Mouse (Mus musculus): Measurements from ENCODE around the gene Fdps.
"Not testable (repeated sequence)": the region's sequence is repeated elsewhere in the genome, so short reads cannot be mapped to it uniquely, and the experiment has no call there.

Gene Fdps

DNA sequence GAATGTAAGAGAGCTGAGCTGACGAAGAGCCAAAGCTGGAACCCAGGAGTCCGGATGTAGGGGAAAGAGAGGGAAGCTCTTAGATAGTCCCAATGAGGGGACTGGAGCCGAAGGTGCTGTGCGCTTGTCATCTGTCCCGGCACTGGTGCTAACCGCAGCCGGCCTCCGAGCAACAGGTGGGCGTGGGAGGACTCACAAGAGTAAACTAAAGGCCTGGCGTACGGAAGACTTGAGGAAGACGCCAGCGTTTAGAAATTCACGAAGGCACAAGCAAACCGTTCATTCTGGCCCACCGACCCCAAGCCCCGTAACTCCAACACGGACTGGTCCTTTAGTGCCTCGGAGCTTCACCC is 324 bp downstream of the Fdps start:
- peak in 1 of 2 experiments; percentile 71 for DNase-seq

DNA sequence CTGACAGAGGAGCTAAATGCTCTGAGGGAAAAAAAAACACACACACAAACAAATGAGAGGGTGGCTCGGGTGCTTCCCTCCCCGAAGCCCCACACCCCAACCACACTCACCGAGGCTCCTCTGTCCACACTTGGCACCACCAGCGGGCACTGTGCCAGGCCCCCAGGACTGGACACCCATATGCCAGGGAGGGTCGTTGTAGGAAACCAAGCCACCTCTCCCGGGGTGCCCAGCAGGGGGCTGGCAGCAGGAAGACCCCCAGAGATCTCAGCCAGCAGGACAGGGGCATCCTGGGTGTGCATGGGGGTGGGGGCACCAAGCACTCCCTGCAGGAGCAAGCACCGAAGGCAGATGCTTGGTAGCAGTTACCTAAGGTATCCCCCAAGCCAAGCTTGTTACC is 948 bp downstream of the Fdps start, which contains the start of gene Gm43738:
Gene Gm43738 (minus strand): TSS at position 289 of the 400 bp plus-strand sequence.
- DNase-seq = peak; percentile 64 to 69

DNA sequence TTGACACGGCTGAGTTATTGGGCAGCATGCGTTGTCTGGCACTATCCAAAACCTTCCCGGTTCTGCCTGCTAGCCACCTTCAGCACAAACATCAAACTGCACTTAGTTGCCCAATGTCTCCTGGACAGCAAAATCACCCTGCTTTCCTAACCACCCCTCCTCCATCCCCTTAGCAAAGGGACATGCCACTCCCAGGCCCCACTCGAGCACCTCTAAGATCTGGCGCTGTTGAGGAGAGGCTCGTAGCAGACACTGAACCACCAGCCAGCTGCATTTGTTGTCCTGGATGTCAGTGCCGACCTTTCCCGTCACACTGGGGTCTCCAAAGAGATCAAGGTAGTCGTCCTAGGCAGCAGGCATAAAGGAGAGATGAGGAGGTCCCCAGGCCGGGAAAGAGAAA is 7.7 kb downstream of the Fdps start:
- no peak for DNase-seq

DNA sequence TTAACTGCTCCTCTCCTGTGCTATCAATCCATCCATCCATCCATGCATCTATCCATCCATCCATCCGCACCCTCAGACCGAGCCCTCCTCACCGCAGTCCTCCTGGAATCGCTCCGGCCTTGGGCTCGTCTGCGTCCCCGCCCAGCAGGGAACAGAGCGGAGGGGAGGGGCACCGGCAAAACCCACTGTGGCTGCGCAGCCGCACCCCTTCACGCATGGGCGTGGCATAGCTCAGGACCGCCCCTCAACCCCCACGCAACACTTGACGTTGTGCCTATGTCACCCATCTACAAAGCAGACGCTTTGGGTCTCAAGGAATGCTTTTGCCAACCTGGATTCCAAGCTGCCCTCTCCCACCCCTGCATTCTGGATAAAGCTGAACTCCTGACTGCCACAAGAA is 8.6 kb downstream of the Fdps start, which contains the start of gene Rusc1:
Gene Rusc1 (minus strand): TSS at position 137 of the 400 bp plus-strand sequence.
- DNase-seq = peak; percentile 97 to 98

DNA sequence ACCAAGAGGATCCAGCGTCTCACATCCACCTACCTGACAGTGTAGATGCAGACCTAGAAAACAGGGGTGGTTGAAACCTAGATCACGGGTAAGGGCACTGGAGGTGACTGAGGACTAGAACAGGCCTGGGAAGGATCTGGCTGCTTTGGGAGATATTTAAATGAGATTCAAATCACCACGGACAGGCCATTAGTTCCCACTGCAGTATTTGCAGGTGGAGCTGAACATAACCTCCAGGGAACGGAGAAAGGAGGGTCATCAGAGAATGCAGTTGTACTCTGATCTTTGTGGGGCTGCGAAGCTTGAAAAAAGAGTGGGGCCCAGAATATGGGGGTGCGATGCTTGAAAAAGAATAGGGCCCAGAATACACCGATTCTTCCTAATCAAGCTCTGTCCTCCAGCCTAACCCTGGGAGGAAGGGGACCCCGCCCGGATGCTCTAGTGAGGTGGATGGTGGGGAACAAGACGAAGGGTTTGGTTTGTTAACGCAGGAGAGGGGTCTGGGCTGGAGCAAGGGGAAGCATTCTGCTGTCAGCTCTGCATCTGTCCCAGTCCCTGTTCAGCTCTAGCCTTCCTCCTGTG is 9.2 kb downstream of the Fdps start:
- no peak for DNase-seq

DNA sequence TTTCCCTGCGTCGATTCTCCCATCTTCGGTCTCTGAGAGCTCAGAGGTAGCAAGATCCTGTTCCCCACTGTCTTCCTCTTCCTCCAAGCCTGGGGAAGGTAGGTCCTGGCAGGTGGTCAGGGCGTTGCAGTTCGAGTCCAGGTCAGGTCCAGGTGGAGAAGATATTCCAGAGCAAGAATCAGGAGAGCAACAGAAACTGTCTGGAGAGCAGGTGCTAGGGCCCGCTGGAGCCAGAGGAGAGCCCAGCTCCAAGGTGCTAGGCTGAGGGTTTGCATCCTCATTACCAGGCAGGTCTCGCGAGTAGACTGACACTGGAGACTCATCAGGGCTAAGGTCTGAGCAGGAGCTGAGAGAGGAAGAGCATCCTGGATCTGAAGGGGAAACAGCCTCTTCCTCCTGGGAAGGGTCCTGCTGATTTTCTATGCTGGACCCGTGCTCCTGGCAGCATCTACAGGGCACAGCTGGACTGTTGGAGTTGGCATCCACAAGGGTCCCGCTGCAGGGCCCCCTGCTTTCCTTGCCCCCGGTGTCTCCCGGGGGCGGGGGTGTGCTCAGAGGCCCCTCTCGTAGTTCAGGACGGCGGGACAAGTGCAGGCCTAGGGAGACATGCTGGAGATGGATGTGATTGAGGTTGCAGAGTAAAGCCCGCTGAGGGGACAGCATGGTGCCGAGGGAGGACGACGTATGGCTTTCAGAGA is 9.8 kb downstream of the Fdps start:
- peak; percentile 46 to 50 for DNase-seq

DNA sequence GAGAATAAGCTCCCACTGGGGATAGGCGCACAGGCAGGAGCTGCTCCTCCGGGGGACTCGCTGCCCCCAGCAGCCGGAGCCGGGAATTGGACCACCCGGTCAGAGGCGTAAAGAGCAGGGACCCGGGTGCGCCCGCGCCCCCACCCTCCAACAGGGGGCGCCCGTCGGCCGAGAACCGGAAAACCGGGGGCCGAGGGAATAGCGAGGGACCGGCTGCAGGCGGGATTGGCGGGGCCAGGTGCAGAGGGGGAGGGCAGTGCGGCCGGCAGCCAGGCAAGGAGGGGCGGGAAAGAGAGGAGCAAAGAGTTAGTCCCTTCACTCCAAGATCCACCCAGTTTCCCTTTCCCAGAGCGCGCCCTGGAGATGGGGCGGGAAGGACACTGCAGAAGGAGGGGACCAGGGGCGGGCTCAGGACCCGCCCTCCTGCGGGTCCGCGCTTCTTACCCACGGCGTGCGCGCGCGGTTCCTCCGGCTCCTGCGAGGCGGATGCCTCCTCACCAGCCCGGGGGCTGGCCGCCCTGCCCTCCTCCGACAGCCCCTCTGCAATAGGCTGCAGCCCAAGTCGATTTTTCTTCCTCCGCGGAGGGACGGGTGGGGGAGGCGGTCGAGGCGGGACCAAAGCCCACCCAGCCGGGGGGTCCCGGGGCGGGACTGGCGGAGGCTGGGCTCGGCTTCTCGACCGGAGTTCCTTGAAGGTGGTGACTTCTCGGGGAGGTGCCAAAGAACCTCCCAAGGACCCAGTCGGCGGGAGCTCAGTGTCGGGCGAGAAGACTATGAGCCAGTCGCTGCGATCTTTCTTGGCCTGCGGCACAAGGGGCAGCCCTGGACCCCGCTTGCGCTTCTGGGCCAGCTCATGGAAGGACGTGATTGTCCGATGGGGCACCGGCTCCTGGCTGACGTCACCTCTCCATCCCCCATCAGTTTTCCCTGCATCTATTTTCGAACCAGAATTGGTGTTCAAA is 10.8 kb downstream of the Fdps start:
- DNase-seq = peak; percentile 92 to 93

DNA sequence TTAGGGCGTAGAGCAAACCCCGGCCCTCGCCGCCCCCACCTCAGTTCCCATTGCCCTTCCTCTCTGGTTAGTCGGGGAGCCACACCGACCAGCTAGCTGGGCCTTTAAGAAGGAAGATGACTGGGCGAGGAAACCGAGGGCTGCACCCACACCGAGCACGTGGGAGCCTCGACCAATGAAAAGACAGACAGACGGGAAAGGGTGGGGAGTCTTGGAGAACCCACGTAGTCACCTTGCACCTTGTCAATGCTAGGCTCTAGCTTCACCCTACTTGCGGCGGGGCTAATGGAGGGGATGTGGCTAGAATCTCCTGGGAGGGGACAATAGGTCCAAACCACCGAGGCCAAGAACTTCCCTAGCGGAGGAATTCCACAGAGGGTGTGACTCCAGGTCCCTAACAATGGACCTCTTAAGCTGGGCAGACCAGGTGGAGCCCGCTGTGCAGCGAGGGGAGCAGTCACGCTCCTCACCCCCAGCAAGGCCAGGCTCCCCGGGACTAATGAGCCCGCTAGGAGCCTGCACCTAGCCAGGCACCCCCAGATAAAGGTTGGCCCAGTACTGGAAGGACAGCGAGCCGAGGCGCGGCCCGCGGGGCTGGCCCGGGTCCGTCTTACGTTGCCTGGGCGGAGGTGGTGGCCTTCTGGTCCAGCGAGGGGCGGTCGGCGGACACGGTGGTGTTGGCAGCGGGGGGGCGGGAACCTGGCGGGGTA is 11.7 kb downstream of the Fdps start:
- DNase-seq = peak; percentile 87 to 88

DNA sequence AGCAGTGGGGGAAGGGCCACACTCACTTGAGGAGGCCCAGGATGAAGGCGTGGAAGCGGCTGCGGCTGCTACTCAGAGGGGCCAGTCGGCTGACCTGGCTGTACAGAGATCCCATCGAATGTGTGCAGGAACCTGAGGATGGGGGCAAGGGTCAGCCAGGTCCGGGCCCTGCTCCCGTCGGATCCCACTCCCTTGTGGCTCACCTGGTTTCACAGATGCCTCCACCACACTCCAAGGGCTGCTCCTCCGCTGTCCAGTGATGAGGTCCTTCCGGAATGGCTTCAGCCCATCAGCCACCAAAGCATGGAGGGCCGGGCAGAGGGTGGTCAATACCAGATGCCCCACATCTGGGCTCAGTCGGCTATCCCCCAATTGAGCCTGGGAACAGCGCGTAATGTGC is 12.8 kb downstream of the Fdps start:
- DNase-seq = peak in 1 of 2 experiments; percentile 16

DNA sequence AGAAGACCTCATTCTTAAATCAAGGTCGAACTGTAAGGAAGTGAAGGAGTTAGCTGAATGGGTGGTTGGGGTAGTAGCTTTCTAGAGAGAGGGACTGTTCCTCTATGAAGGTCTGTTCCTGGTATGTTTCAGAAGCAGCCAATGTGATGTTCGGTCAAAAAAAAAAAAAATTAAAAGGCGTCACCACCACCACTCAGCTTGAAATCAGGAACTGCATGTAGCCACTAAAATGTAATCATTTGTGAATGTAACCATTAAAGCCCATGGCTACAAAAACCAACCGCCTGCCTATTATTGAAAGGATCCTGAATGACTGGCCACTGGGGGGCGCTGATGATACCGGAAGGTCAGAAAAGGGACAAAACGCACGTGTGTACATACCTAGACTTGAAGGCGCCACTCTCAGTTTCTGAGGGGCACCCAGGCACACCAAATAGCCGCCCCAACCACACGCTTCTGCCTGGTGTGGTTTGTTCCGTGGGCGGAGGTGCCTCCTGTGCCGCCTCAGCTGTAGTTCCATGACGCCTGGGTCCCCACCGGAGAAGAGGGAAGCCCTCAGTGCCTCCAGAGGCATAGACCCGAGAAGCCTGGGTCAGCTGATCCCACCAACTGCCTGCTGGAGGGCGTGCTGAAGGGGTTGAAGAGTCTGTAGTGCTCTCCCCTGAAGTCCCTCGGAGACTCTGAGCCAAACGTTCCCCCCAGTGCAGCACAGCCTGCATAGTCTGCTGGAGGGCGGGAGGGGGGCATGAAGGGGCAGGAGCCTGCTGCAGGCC is 14.2 kb downstream of the Fdps start:
- DNase-seq = peak; percentile 93 to 97

DNA sequence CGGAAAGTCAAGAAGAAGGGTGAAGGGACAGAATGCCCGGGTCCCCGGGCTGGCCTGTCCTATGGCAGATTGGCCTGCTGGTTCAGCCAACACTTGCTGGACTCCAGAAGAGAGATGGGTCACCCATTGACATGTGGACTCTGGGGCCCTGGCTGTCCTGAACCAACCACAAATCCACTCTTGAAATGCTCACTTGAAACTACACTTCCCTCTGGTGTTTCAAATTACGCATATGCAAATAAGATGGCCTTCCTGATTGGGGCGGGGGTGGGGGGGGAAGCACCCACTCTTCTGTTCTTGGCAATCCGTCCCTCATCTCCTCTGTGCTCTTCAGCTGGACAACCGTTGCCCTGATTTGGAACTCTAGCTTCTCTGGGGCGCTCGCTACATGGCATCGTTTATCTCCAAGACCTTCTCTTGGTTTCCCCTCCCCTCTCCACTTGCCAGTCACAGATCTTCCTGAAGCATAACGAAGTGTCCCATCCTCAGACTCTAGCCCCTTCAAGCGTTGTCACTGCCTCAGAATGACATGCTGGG is 17.0 kb downstream of the Fdps start:
- DNase-seq = no peak

DNA sequence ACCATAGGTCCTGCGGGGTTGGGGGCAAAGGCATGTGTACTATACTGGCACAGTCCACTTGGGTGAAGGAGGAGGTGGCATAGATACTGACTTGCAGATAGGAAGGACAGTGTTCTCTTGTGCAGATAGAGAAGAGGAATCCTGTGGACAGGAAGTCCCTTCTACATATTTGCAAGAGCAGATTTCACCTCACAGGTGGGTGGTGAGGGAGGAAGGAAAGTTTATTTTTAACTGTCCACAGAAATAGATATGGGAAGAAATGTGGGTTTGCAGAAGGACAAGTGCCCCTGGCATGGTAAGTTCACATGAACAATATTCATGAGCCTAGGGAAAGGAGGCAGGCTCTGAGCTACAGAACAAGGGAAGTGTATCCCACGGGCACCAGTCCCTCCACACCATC is 17.6 kb downstream of the Fdps start:
- DNase-seq = no peak

DNA sequence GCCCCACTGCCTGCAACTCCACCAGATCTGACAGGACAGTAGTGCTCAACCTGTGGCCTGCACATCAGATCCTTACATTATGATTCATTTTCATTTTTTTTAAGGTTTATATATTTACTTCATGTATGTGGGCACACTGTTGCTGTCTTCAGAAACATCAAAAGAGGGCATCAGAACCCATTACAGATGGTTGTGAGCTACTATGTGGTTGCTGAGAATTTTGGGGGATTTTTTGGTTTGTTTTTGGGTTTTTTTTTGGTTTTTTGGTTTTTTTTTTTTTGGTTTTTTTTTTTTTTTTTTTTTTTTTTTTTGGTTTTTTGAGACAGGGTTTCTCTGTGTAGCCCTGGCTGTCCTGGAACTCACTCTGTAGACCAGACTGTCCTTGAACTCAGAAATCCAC is 19.5 kb downstream of the Fdps start:
- DNase-seq = not testable (repeated sequence)

DNA sequence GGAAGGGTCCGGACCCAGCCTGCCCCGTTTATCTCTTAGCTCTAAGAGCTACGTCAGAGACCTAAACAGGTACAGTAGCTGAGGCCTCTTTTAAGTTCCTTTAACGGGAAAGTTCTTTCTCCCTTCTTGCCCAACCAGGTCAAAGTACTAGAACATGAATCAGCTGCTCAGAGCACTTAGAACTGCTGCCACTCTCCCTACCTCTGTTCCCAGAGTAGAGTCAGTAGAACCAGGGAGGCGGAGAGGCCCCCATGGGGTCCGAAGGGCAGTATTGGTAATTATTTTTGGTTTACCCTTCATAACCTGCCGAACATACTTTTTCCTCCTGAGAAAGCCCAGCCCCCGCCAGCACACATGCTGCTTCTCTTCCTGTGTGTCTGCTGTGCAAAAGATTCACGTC is 24.4 kb downstream of the Fdps start:
- no peak for DNase-seq

DNA sequence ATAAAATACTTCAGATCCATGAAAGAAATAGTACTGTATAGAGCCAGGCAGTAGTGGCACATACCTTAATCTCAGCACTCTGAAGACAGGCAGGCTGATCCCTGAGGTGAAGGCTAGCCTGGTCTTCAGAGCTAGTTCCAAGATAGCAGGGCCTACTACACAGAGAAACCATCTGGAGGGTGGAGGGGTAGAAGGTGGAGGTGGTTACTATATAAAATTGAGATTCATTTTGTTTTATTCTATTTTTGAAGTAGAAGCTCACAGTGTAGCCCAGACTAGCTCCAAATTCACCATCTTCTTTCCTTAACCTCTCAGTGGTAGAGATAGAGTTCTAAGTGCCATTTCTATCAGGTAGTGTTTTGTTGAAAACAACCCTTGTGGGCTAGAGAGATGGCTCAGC is 34.5 kb downstream of the Fdps start:
- DNase-seq = no peak

DNA sequence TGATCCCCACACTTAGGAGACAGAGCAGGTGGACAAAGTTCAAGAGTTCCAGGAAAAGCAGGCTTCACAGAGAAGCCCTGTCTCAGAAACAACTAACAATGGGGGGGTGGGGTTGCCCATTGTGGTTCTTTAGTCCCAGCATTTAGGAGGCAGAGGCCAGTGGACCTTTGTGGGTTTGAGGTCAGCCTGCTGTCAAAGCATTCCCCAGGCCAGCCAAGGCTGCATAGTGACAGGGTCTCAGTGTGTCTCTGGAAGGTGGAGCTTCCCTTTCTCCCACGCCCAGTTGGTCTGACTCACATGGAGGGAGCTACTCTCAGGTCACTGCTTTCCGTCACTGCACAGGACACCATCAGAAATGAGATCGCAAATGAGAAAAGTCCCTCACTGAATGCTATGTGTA is 40.1 kb downstream of the Fdps start:
- DNase-seq = no peak

DNA sequence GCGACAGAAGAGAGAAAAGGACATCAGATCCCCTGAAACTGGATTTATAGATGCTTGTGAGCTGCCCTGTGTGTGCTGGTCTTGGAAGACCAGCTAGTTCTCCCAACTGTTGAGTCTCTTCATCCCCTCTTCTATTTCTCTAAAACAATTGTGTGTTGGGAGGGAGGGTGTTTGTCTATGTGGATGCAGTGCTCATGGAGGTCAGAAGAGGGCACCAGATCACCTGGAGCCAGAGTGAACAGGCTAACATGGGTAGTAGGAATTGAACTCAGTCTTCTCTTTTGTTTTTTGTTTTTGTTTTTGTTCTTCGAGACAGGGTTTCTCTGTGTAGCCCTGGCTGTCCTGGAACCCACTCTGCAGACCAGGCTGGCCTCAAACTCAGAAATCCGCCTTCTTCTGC is 43.0 kb downstream of the Fdps start:
- DNase-seq = peak; percentile 50 to 60

DNA sequence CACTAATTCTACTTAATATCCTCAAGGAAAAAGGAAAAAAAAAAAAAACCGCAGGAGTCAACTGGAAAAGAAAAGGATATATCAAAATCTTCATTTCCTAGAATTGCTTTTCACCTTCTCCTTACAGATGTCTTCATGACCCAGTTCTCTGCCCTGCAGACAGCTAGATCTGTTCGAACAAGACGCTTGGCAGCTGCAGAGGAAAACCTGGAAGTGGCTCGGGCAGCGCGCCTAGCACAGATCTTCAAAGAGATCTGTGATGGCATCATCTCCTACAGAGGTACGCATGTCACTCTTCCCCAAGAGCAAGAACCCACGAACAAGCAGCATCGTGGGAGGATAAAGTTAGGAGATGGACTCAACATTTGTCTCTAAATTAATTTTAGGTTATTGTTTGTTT is 43.4 kb downstream of the Fdps start:
- DNase-seq = no peak
